Mouse (Mus musculus) hindbrain, embryonic 14.5 days (tissue): Measurements from ENCODE around the gene 4921524J17Rik. TPM values are rescaled to one million over a fixed set of nuclear protein-coding genes. Genes with fewer than 3 reads are reported as not detected.

ENCODE experiments used
- ATAC-seq: fragments of 200-750 bp; cut with Nextera tagmentation; 2 replicates; pipeline ENCODE4 v1.8.0; 2017; ENCODE audit warnings: moderate number of reproducible peaks, mild to moderate bottlenecking, moderate TSS enrichment, moderate library complexity; ENCODE audit not compliant: low FRiP score
- DNase-seq: peaks from one replicate; pipeline ENCODE4 v3.0.0-alpha.2; 2015; ENCODE audit warnings: low spot score
- H3K27ac ChIP-seq: fragments of 300-500 bp; sonication (generic); 2 replicates; pipeline ENCODE4 v1.5.1; 2014; ENCODE audit warnings: mild to moderate bottlenecking, moderate library complexity
- H3K27me3 ChIP-seq: fragments of 300-500 bp; sonication (generic); 2 replicates; pipeline ENCODE4 v1.6.1; 2014; ENCODE audit warnings: mild to moderate bottlenecking, low read length, mixed read lengths; ENCODE audit not compliant: control insufficient read depth, insufficient read depth
- H3K36me3 ChIP-seq: fragments of 300-500 bp; sonication (generic); replicated peaks from 2 replicates; pipeline ENCODE4 v1.6.1; 2014; ENCODE audit not compliant: control insufficient read depth, insufficient read depth
- H3K4me1 ChIP-seq: fragments of 300-500 bp; sonication (generic); replicated peaks from 2 replicates; pipeline ENCODE4 v1.6.1; 2014; ENCODE audit warnings: antibody characterized with exemption, low read length, mixed read lengths; ENCODE audit not compliant: control insufficient read depth, insufficient read depth
- H3K4me2 ChIP-seq: fragments of 300-500 bp; sonication (generic); replicated peaks from 2 replicates; pipeline ENCODE4 v1.6.1; 2014; ENCODE audit warnings: mild to moderate bottlenecking, moderate library complexity
- H3K4me3 ChIP-seq: fragments of 300-500 bp; sonication (generic); replicated peaks from 2 replicates; pipeline ENCODE4 v1.5.1; 2014; ENCODE audit warnings: mild to moderate bottlenecking, low read length
- H3K9ac ChIP-seq: fragments of 300-500 bp; sonication (generic); 2 replicates; pipeline ENCODE4 v1.6.1; 2014
- H3K9me3 ChIP-seq: fragments of 300-500 bp; sonication (generic); 2 replicates; pipeline ENCODE4 v1.6.1; 2016; ENCODE audit warnings: low read length; ENCODE audit not compliant: control insufficient read depth
- WGBS: fragments of 180-500 bp; shearing (Covaris S2); extraction: QIAGEN DNeasy Blood & Tissue Kit; methylation state at CpG from one replicate; pipeline ENCODE4 v1.1.7; 2014; 5-methylcytosine and 5-hydroxymethylcytosine counted together
- polyA plus RNA-seq: library from polyadenylated mRNA; unstranded; fragments of >200 nt; fragmentation: Nextera tagmentation; extraction: Ambion mirVana; gene quantifications from 2 replicates; pipeline ENCODE4 v1.2.1, GENCODE M21; 2014

The 4921524J17Rik gene
- polyA plus RNA-seq, 1 experiment from 2014 or later = 35.7 TPM

GRCm38 (mm10) chr8:85470753-85471152 lies 38.1 kb upstream of the 4921524J17Rik start:
- Histone ChIP-seq H3K4me2 (no peak overlapping the region), H3K4me3 (no peak overlapping the region), H3K27ac (no peak overlapping the region), H3K36me3 (no peaks in the 10 kb centered on the region), H3K27me3 (no peaks in the 10 kb centered on the region), H3K4me1 (no peaks in the 10 kb centered on the region), H3K9ac (no peak overlapping the region), H3K9me3 (no peaks in the 10 kb centered on the region)
- 88% methylated on average over 8 of the region's 8 CpGs for WGBS
- no peak for ATAC-seq
- no peak for DNase-seq

GRCm38 (mm10) chr8:85466056-85466455 lies 33.4 kb upstream of the 4921524J17Rik start:
- Histone ChIP-seq H3K9ac (no peak overlapping the region), H3K4me2 (no peak overlapping the region), H3K27ac (no peak overlapping the region), H3K36me3 (no peaks in the 10 kb centered on the region), H3K4me3 (no peak overlapping the region), H3K4me1 (no peaks in the 10 kb centered on the region), H3K27me3 (no peaks in the 10 kb centered on the region), H3K9me3 (no peaks in the 10 kb centered on the region)
- 87% methylated on average over 4 of the region's 4 CpGs for WGBS
- DNase-seq (no peak), ATAC-seq (no peak)

GRCm38 (mm10) chr8:85464316-85464715 lies 31.7 kb upstream of the 4921524J17Rik start:
- H3K27ac ChIP-seq = no peak overlapping the region
- DNase-seq (no peak), ATAC-seq (no peak)
- no peaks in the 10 kb centered on the region for H3K36me3 ChIP-seq
- H3K4me1 ChIP-seq = no peaks in the 10 kb centered on the region
- H3K9me3 ChIP-seq = no peaks in the 10 kb centered on the region
- H3K27me3 ChIP-seq = no peaks in the 10 kb centered on the region
- no peak overlapping the region for H3K9ac ChIP-seq
- no peak overlapping the region for H3K4me3 ChIP-seq
- no peak overlapping the region for H3K4me2 ChIP-seq

GRCm38 (mm10) chr8:85462441-85462840 lies 29.8 kb upstream of the 4921524J17Rik start:
- no peaks in the 10 kb centered on the region for H3K9me3 ChIP-seq
- 92% methylated on average over 1 of the region's 1 CpGs for WGBS

GRCm38 (mm10) chr8:85461377-85461776 lies 28.7 kb upstream of the 4921524J17Rik start:
- no peak for ATAC-seq
- H3K4me2 ChIP-seq = no peak overlapping the region
- H3K27ac ChIP-seq = no peak overlapping the region
- H3K9me3 ChIP-seq = no peaks in the 10 kb centered on the region
- DNase-seq = no peak
- no peak overlapping the region for H3K9ac ChIP-seq
- H3K27me3 ChIP-seq = no peaks in the 10 kb centered on the region
- H3K36me3 ChIP-seq = no peaks in the 10 kb centered on the region
- no peak overlapping the region for H3K4me3 ChIP-seq
- no peaks in the 10 kb centered on the region for H3K4me1 ChIP-seq
- WGBS = 79% methylated on average over 3 of the region's 3 CpGs

More at GRCm38 (mm10) chr8:85462441-85462840, 29.8 kb upstream of the 4921524J17Rik start:
- DNase-seq (no peak), ATAC-seq (no peak)
- Histone ChIP-seq H3K4me1 (no peaks in the 10 kb centered on the region), H3K4me2 (no peak overlapping the region), H3K4me3 (no peak overlapping the region), H3K27me3 (no peaks in the 10 kb centered on the region), H3K9ac (no peak overlapping the region), H3K36me3 (no peaks in the 10 kb centered on the region), H3K27ac (no peak overlapping the region)

GRCm38 (mm10) chr8:85460804-85461203 lies 28.2 kb upstream of the 4921524J17Rik start:
- Histone ChIP-seq H3K9ac (no peak overlapping the region), H3K9me3 (no peaks in the 10 kb centered on the region), H3K4me1 (no peaks in the 10 kb centered on the region), H3K4me2 (no peak overlapping the region), H3K36me3 (no peaks in the 10 kb centered on the region), H3K4me3 (no peak overlapping the region), H3K27me3 (no peaks in the 10 kb centered on the region), H3K27ac (no peak overlapping the region)
- DNase-seq (no peak), ATAC-seq (no peak)
- 54% methylated on average over 5 of the region's 5 CpGs for WGBS

GRCm38 (mm10) chr8:85459582-85459981 lies 26.9 kb upstream of the 4921524J17Rik start:
- Histone ChIP-seq H3K27me3 (no peaks in the 10 kb centered on the region), H3K4me3 (no peak overlapping the region), H3K9ac (no peak overlapping the region), H3K27ac (no peak overlapping the region), H3K4me2 (no peak overlapping the region), H3K9me3 (no peaks in the 10 kb centered on the region), H3K4me1 (no peaks in the 10 kb centered on the region), H3K36me3 (no peaks in the 10 kb centered on the region)
- DNase-seq (no peak), ATAC-seq (no peak)
- WGBS = 83% methylated on average over 3 of the region's 3 CpGs

GRCm38 (mm10) chr8:85456536-85456935 lies 23.9 kb upstream of the 4921524J17Rik start:
- H3K9me3 ChIP-seq = no peaks in the 10 kb centered on the region
- no peak overlapping the region for H3K27ac ChIP-seq
- H3K4me2 ChIP-seq = no peak overlapping the region
- H3K4me3 ChIP-seq = no peak overlapping the region
- DNase-seq (peak; percentile 91), ATAC-seq (peak; percentile 64; the same call in 1 of the 2 replicates)
- no peaks in the 10 kb centered on the region for H3K27me3 ChIP-seq
- H3K36me3 ChIP-seq = no peaks in the 10 kb centered on the region
- H3K9ac ChIP-seq = no peak overlapping the region
- 13% methylated on average over 14 of the region's 14 CpGs for WGBS
- H3K4me1 ChIP-seq = 0 out of 2 replicates have a peak, but pooled peaks cover 3% of the 10 kb centered on the region

GRCm38 (mm10) chr8:85454750-85455149 lies 22.1 kb upstream of the 4921524J17Rik start:
- Histone ChIP-seq H3K9me3 (no peaks in the 10 kb centered on the region), H3K27ac (no peak overlapping the region), H3K4me1 (0 out of 2 replicates have a peak, but pooled peaks cover 3% of the 10 kb centered on the region), H3K4me3 (no peak overlapping the region), H3K36me3 (no peaks in the 10 kb centered on the region), H3K9ac (no peak overlapping the region), H3K4me2 (no peak overlapping the region), H3K27me3 (no peaks in the 10 kb centered on the region)
- DNase-seq (no peak), ATAC-seq (no peak)
- 70% methylated on average over 8 of the region's 8 CpGs for WGBS

- DNase-seq (no peak), ATAC-seq (no peak)
- Histone ChIP-seq H3K36me3 (no peaks in the 10 kb centered on the region), H3K27me3 (no peaks in the 10 kb centered on the region), H3K4me1 (0 out of 2 replicates have a peak, but pooled peaks cover 3% of the 10 kb centered on the region), H3K4me3 (no peak overlapping the region), H3K9me3 (no peaks in the 10 kb centered on the region), H3K9ac (no peak overlapping the region), H3K4me2 (no peak overlapping the region), H3K27ac (no peak overlapping the region)
- WGBS = 52% methylated on average over 2 of the region's 2 CpGs
These were observed 20.6 kb upstream of the 4921524J17Rik start for GRCm38 (mm10) chr8:85453256-85453655.
